Mouse (Mus musculus) olfactory bulb, adult 2 months (tissue): ENCODE results near the gene Zc3h12b.

Source experiments
- CTCF ChIP-seq: fragments of 200-500 bp; IDR thresholded peaks from 2 replicates; pipeline ENCODE4 v1.5.1; 2012; ENCODE audit warnings: low read depth, mild to moderate bottlenecking, low read length, moderate library complexity; ENCODE audit not compliant: insufficient read depth
- POLR2A ChIP-seq: fragments of 200-500 bp; IDR thresholded peaks from 2 replicates; pipeline ENCODE4 v1.6.1; 2012; ENCODE audit warnings: mild to moderate bottlenecking, low read depth, low read length, moderate library complexity; ENCODE audit not compliant: insufficient read depth

GRCm38 (mm10) chrX:95687119-95687518, 24.4 kb upstream of the Zc3h12b start:
- TF ChIP-seq CTCF (no peak), POLR2A (no peak)
